Mouse (Mus musculus) midbrain, embryonic 10.5 days (tissue): ENCODE data around the gene Elmsan1. TPM values are rescaled to one million over a fixed set of nuclear protein-coding genes. Genes with fewer than 3 reads are reported as not detected.

ENCODE experiments used
- DNase-seq: peaks from one replicate; pipeline ENCODE4 v3.0.0-alpha.2; 2017; ENCODE audit warnings: low spot score
- H3K27ac ChIP-seq: fragments of 300-500 bp; sonication (generic); replicated peaks from 2 replicates; pipeline ENCODE4 v1.5.1; 2016; ENCODE audit warnings: mild to moderate bottlenecking
- H3K27me3 ChIP-seq: fragments of 300-500 bp; sonication (generic); 2 replicates; pipeline ENCODE4 v1.6.1; 2016; ENCODE audit warnings: low read depth, mild to moderate bottlenecking; ENCODE audit not compliant: poor library complexity, severe bottlenecking
- H3K36me3 ChIP-seq: fragments of 300-500 bp; sonication (generic); 2 replicates; pipeline ENCODE4 v1.6.1; 2016; ENCODE audit warnings: mild to moderate bottlenecking, moderate library complexity
- H3K4me1 ChIP-seq: fragments of 300-500 bp; sonication (generic); 2 replicates; pipeline ENCODE4 v1.6.1; 2016
- H3K4me3 ChIP-seq: fragments of 300-500 bp; sonication (generic); 2 replicates; pipeline ENCODE4 v1.5.1; 2016; ENCODE audit warnings: mild to moderate bottlenecking, moderate library complexity
- H3K9me3 ChIP-seq: fragments of 300-500 bp; sonication (generic); replicated peaks from 2 replicates; pipeline ENCODE4 v1.6.1; 2016; ENCODE audit warnings: mild to moderate bottlenecking
- WGBS: fragments of 180-500 bp; shearing (Covaris S2); methylation state at CpG from one replicate; pipeline ENCODE4 v1.1.7; 2016; 5-methylcytosine and 5-hydroxymethylcytosine counted together
- polyA plus RNA-seq: library from polyadenylated mRNA; unstranded; fragments of >200 nt; fragmentation: Nextera tagmentation; extraction: Ambion mirVana; gene quantifications from 2 replicates; pipeline ENCODE4 v1.2.1, GENCODE M21; 2016

The Elmsan1 gene
- polyA plus RNA-seq, 1 experiment from 2014 or later, result 6.3 TPM

DNA sequence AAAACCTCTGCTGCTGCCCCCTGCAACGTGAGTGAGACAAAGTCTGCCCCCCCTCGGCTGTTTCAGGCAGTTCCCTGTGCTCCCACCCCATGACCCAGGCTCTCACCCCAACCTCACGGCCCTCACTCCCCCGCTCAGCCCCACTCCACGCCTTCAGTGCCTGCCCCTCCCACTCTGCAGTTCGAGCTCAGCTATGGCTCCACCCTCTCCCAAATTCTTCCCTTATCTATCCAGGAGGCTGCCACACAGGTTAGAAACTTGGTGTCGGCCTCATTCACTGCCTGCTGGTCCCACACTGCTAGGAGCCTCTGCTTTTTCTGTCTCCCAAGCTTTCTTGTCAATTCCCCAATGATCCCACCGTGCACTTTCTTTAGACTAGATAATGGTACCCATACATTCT is 57.6 kb downstream of the Elmsan1 start:
- no peaks in the 10 kb centered on the region for H3K9me3 ChIP-seq
- 81% methylated on average over 8 of the region's 8 CpGs for WGBS
- peaks cover 5% of the 10 kb centered on the region for H3K4me1 ChIP-seq
- H3K4me3 ChIP-seq, result no peak overlapping the region
- no peak overlapping the region for H3K27ac ChIP-seq
- H3K27me3 ChIP-seq, result no peaks in the 10 kb centered on the region
- peak; percentile 10 for DNase-seq
- peaks cover 86% of the 10 kb centered on the region for H3K36me3 ChIP-seq

DNA sequence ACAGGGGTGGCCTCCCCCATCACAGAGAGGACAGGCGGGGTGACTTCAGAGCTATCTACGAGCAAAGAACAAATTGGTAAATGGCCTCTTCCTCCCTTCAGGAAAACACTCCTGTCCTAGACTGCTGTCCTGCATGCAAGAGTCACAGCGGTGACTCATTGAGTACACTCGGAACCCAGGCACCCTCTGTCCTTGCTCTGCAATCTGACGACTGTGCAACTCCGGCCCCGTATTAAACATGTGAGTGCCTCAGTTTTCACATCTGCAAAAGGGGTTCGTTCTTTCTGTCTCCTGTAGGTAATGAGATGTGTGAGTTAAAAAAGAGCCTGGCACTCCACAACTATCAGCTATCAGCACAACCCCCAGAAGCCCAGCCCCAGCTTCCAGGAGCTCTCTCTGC is 58.2 kb downstream of the Elmsan1 start:
- H3K36me3 ChIP-seq, result peaks cover 93% of the 10 kb centered on the region
- no peak overlapping the region for H3K4me3 ChIP-seq
- H3K27me3 ChIP-seq, result no peaks in the 10 kb centered on the region
- no peak overlapping the region for H3K27ac ChIP-seq
- H3K4me1 ChIP-seq, result peaks cover 5% of the 10 kb centered on the region
- no peaks in the 10 kb centered on the region for H3K9me3 ChIP-seq
- DNase-seq, result no peak
- WGBS, result 96% methylated on average over 8 of the region's 8 CpGs

DNA sequence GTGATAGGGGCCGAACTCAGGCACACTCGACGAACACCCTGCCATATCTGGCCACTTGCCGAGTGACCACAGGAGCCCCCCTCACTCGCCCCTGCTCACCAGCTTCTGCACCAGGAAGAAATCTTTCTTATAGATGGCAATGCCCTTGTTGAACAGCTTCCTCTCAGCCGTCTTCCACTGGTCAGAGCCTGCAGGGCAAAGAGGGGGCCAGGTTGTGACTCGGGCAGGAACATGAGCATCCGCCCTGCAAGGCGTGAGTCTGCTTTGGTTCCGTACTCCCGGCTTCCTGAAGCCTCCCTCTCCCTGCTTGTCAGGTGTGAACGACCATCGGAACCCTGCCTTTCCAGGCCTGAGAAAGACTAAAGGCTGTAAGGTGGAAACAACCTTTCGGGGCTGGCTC is 60.5 kb downstream of the Elmsan1 start:
- no peaks in the 10 kb centered on the region for H3K27me3 ChIP-seq
- H3K9me3 ChIP-seq, result no peaks in the 10 kb centered on the region
- peak; percentile 10 for DNase-seq
- WGBS, result 92% methylated on average over 14 of the region's 14 CpGs
- H3K36me3 ChIP-seq, result peaks cover 95% of the 10 kb centered on the region
- H3K4me1 ChIP-seq, result peaks cover 5% of the 10 kb centered on the region
- no peak overlapping the region for H3K27ac ChIP-seq
- no peak overlapping the region for H3K4me3 ChIP-seq

DNA sequence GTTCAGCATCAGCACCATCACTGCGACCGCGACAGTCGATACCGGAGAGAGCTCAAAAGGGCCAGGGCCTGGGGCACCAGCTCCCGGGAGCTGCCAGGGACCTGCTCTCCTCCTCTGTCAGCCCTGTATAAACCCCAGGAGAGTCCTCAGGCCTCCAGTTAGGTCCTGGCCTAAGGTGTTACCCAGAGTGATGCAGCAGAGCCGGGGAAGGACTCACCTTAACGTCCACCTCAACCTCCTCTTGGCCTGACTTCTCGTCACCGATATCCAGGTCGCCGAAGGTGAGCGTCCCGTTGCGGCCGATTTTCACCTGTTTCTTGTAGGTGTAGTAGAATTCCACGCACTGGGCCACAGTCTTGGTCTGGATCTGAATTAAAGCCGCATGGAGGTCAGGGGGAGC is 62.5 kb downstream of the Elmsan1 start:
- Histone ChIP-seq H3K4me1 (peaks cover 4% of the 10 kb centered on the region; the same call in 1 of the 2 replicates), H3K27ac (no peak overlapping the region), H3K27me3 (no peaks in the 10 kb centered on the region), H3K36me3 (peaks cover 96% of the 10 kb centered on the region), H3K9me3 (no peaks in the 10 kb centered on the region), H3K4me3 (no peak overlapping the region)
- 94% methylated on average over 18 of the region's 18 CpGs for whole genome bisulfite sequencing
- DNase-seq, result no peak

DNA sequence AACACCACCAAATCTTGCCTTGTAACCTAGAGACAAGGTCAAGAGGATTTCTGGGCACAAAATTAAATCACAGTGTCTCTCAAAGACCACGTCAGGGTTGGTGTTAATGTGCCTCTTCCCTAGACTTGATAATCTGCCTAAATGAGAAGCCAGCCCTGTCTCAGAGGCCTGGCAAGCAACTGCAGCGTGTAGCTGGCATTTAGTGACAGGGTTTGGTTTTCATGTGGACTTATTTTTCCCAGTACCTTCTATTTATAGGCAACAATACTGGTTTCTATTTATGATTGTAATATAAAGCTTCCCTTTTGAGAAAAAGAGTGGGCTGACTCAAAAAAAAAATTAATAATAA is 63.2 kb downstream of the Elmsan1 start:
- Histone ChIP-seq H3K27ac (no peak overlapping the region), H3K4me1 (peaks cover 7% of the 10 kb centered on the region; the same call in 1 of the 2 replicates), H3K36me3 (peaks cover 94% of the 10 kb centered on the region), H3K9me3 (no peaks in the 10 kb centered on the region), H3K4me3 (no peak overlapping the region), H3K27me3 (no peaks in the 10 kb centered on the region)
- DNase-seq, result no peak
- 92% methylated on average over 2 of the region's 2 CpGs for WGBS

DNA sequence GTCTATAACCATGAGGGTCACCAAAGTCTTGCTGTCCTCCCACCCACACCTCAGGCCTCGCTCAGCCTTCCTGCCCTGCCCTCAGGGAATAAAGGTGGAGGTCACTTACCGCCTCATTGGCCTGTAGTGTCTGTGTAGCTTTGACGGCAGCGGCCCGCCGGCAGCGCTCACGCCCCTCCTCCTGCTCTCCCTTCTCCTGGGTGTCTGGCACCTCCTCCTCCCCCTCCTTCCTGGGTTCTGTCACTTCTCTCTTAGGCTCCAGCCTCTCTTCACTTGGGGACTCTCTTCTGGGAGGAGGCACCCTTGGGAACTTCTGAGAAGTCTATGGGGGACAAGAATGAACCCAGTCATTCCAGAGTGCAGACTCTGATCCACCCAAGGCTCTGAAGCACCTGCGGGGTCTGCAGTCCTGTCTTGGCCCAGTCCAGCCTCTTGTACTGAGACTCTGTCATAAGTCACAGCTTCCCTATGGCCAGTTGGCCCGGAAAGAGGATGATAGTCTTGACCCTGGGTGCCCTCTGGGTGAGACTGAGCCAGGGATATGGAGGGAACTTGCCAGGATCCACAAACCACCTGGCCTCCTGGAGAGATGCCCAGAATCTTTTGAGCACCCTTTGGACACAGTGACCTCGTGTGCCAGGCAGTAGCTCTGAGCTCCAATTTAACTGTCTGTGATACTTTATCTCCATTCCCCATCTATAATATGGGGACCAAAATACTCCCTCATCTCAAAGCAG is 63.7 kb downstream of the Elmsan1 start:
- no peak overlapping the region for H3K4me3 ChIP-seq
- peaks cover 91% of the 10 kb centered on the region for H3K36me3 ChIP-seq
- H3K27me3 ChIP-seq, result no peaks in the 10 kb centered on the region
- 82% methylated on average over 11 of the region's 11 CpGs for WGBS
- H3K27ac ChIP-seq, result no peak overlapping the region
- no peaks in the 10 kb centered on the region for H3K9me3 ChIP-seq
- H3K4me1 ChIP-seq, result peaks cover 12% of the 10 kb centered on the region
- DNase-seq, result no peak

DNA sequence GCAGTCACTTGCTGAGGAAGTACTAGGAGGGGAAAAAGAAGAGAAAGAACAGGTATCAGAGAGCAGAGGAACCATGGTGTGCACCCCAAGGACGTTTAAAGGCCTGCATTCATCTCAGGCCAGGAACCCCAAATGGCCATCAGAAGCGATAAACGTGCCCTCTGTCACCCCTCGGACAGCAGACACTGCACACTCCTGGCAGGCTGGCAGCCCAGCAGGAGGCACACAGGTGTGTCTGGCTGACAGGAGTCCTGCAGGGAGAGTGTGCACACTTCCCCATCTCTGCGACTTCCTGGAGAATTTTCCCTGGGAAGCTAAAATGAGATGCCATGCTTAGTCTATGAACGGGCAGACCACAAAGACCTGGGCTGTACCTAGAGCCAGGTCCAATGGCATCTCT is 65.3 kb downstream of the Elmsan1 start:
- Histone ChIP-seq H3K4me3 (no peak overlapping the region), H3K27ac (no peak overlapping the region), H3K4me1 (peaks cover 26% of the 10 kb centered on the region), H3K36me3 (peaks cover 76% of the 10 kb centered on the region), H3K27me3 (no peaks in the 10 kb centered on the region), H3K9me3 (no peaks in the 10 kb centered on the region)
- 87% methylated on average over 6 of the region's 6 CpGs for whole genome bisulfite sequencing
- DNase-seq, result no peak

DNA sequence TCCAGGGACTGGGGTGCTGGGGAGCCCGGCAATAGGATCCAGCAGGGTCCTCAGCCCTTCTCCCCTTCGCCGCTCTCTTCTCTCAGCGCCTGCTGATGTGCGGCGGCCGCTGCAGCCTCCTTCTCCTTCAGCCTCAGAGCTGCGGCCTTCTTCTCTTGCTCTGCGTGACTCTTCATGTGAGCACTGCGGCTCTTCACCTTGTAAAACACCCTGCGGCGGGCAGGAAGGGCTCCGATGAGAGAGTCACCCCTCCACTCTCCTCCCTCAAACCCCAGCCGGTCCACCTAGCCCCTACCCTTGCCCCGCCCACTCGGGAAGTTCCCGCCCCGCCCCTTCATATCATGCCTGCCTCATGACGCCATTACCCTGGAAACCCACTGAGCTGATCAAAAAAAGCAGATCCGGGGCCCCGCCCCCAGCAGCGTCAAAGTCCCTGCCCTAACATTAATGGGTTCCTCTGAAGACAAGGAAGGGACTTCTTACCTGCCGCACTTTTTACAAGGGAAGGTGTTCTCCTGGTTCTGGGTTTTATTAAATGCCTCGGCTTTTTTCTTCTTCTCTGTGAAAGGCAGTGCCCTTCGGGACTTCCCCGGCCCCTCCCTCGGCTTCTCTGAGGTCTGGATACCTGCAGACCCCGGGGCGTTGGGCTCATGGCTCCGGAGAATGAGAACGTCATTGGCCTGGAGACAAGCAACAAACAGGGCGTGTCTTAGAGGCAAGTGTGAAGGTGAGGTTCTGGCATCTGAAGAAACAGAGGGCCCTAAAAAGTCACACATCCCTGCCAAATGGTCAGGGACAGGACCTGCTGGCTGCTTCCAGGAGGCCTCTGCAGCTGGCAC is 66.1 kb downstream of the Elmsan1 start:
- WGBS, result 83% methylated on average over 32 of the region's 32 CpGs
- H3K4me3 ChIP-seq, result no peak overlapping the region; the same call in 1 of the 2 replicates
- no peak for DNase-seq
- no peaks in the 10 kb centered on the region for H3K27me3 ChIP-seq
- no peak overlapping the region for H3K27ac ChIP-seq
- no peaks in the 10 kb centered on the region for H3K9me3 ChIP-seq
- H3K36me3 ChIP-seq, result peaks cover 67% of the 10 kb centered on the region
- H3K4me1 ChIP-seq, result peaks cover 34% of the 10 kb centered on the region

DNA sequence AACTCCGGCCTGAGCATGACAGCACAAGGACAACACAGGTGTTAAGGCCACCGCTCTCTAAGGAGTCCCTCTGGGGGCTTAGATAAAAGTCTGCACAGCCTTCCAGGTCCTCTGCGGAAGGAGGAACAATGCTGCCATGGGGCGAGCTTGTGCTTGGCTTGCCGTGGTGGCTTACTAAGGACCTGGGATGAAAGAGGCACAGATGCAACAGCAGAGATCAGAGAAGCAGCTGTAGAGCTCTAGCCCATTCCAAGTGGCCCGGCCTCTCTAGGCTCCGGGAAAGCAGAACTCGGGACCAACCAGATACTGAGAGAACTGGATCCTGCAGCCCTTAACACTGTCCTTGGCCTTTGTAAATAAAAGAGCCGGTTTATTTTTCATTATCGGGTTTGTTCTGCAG is 66.8 kb downstream of the Elmsan1 start:
- no peaks in the 10 kb centered on the region for H3K9me3 ChIP-seq
- no peak overlapping the region; the same call in 1 of the 2 replicates for H3K4me3 ChIP-seq
- peaks cover 62% of the 10 kb centered on the region for H3K36me3 ChIP-seq
- 92% methylated on average over 10 of the region's 10 CpGs for whole genome bisulfite sequencing
- H3K4me1 ChIP-seq, result peaks cover 40% of the 10 kb centered on the region
- DNase-seq, result no peak
- H3K27me3 ChIP-seq, result no peaks in the 10 kb centered on the region
- H3K27ac ChIP-seq, result no peak overlapping the region

DNA sequence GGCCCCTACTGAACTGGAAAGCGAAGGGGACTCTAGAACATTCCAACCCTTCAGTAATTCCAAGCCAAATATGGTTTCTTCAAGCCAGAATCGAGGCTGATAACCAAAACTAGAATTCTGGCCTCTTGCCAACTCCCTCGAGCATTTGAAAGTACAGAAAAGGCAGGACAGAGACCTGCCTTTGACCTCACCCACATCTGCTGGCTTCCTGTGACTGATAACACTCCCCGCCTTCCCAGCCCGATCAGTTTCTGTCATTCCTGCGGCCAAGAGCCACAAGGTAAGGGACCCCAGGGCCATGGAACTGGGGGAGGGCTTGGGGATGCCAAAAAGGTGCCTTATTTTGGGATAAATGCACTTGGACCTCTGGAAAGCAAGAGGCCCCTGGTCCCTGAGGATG is 67.7 kb downstream of the Elmsan1 start:
- H3K36me3 ChIP-seq, result peaks cover 55% of the 10 kb centered on the region
- H3K27me3 ChIP-seq, result no peaks in the 10 kb centered on the region
- no peak overlapping the region for H3K4me3 ChIP-seq
- H3K4me1 ChIP-seq, result peaks cover 45% of the 10 kb centered on the region
- H3K27ac ChIP-seq, result no peak overlapping the region
- WGBS, result 81% methylated on average over 6 of the region's 6 CpGs
- H3K9me3 ChIP-seq, result no peaks in the 10 kb centered on the region
- no peak for DNase-seq

DNA sequence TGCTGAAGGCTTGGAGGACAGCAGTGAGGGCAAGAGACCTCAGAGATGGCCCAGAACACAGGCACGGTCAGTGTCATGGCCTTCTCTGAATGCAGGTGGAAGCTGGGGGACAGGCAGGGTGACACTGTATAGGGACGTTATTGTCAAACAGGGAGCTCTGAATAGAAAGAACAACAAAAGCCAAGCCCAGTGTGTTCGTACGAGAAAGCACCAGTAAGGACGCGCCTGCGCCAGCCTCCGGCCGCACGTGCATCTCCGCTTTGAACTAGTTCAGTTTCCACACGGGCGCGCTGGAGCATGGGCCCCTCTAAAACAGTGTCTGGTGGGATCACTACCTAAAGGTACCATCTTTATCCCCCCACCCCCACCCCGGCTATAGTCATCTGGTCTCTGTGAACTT is 68.7 kb downstream of the Elmsan1 start:
- 68% methylated on average over 15 of the region's 15 CpGs for WGBS
- Histone ChIP-seq H3K27me3 (no peaks in the 10 kb centered on the region), H3K36me3 (peaks cover 44% of the 10 kb centered on the region), H3K4me1 (peaks cover 45% of the 10 kb centered on the region), H3K4me3 (no peak overlapping the region), H3K27ac (peak overlapping the region; percentile 63; the same call in 1 of the 2 replicates), H3K9me3 (no peaks in the 10 kb centered on the region)
- DNase-seq, result no peak

DNA sequence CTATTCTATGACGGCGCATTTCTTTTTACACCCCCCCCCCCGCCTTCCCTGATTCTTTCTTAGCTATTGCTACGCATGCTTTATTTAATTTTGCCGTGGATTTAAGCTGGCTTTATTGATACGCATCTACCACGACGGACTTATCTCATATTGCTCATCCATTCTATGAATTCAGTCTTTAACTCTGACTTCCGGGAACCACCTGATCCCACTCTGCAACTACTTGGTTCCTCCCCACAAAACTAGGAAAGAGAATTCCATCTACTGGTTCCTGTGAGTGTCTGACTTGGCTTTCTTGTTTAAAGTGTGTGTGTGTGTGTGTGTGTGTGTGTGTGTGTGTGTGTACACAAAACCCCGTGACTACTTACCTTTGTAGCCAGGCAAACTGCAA is 70.1 kb downstream of the Elmsan1 start:
- 9% methylated on average over 10 of the region's 10 CpGs for WGBS
- H3K4me3 ChIP-seq, result peak overlapping the region; percentile 69
- no peak for DNase-seq
- peak overlapping the region; percentile 88 for H3K27ac ChIP-seq
- peaks cover 45% of the 10 kb centered on the region for H3K4me1 ChIP-seq
- H3K9me3 ChIP-seq, result no peaks in the 10 kb centered on the region
- peaks cover 38% of the 10 kb centered on the region for H3K36me3 ChIP-seq
- no peaks in the 10 kb centered on the region for H3K27me3 ChIP-seq
